Mouse (Mus musculus) kidney, embryonic 14.5 days (tissue): Measurements from ENCODE around the gene Ap1g1. TPM values are rescaled to one million over a fixed set of nuclear protein-coding genes. Genes with fewer than 3 reads are reported as not detected.

ENCODE experiments used
- ATAC-seq: fragments of 200-750 bp; cut with Nextera tagmentation; 2 replicates; pipeline ENCODE4 v1.8.0; 2017; ENCODE audit warnings: moderate number of reproducible peaks, mild to moderate bottlenecking, moderate TSS enrichment, moderate library complexity; ENCODE audit not compliant: low FRiP score, low TSS enrichment
- H3K27ac ChIP-seq: fragments of 300-500 bp; sonication (generic); 2 replicates; pipeline ENCODE4 v1.5.1; 2014; ENCODE audit warnings: low read depth, mild to moderate bottlenecking, low read length, moderate library complexity, mixed read lengths
- H3K27me3 ChIP-seq: fragments of 300-500 bp; sonication (generic); 2 replicates; pipeline ENCODE4 v1.6.1; 2014; ENCODE audit warnings: mild to moderate bottlenecking, low read length; ENCODE audit not compliant: control insufficient read depth, insufficient read depth
- H3K36me3 ChIP-seq: fragments of 300-500 bp; sonication (generic); 2 replicates; pipeline ENCODE4 v1.6.1; 2014; ENCODE audit warnings: low read length, mixed read lengths; ENCODE audit not compliant: control insufficient read depth, insufficient read depth
- H3K4me1 ChIP-seq: fragments of 300-500 bp; sonication (generic); 2 replicates; pipeline ENCODE4 v1.6.1; 2014; ENCODE audit warnings: low read length, mixed read lengths; ENCODE audit not compliant: control insufficient read depth, insufficient read depth
- H3K4me2 ChIP-seq: fragments of 300-500 bp; sonication (generic); replicated peaks from 2 replicates; pipeline ENCODE4 v1.6.1; 2014; ENCODE audit warnings: low read depth, mild to moderate bottlenecking, low read length
- H3K4me3 ChIP-seq: fragments of 300-500 bp; sonication (generic); 2 replicates; pipeline ENCODE4 v1.5.1; 2014; ENCODE audit warnings: mild to moderate bottlenecking, low read length
- H3K9ac ChIP-seq: fragments of 300-500 bp; sonication (generic); 2 replicates; pipeline ENCODE4 v1.6.1; 2014; ENCODE audit warnings: low read depth, mild to moderate bottlenecking, low read length, moderate library complexity
- H3K9me3 ChIP-seq: fragments of 300-500 bp; sonication (generic); 2 replicates; pipeline ENCODE4 v1.6.1; 2016; ENCODE audit warnings: low read length; ENCODE audit not compliant: control insufficient read depth
- WGBS: fragments of 180-500 bp; shearing (Covaris S2); extraction: QIAGEN DNeasy Blood & Tissue Kit; methylation state at CpG from one replicate; pipeline ENCODE4 v1.1.7; 2014; 5-methylcytosine and 5-hydroxymethylcytosine counted together
- polyA plus RNA-seq: library from polyadenylated mRNA; unstranded; fragments of >200 nt; fragmentation: Nextera tagmentation; extraction: Ambion mirVana; gene quantifications from 2 replicates; pipeline ENCODE4 v1.2.1, GENCODE M21; 2014

The Ap1g1 gene
- polyA plus RNA-seq, 1 experiment from 2014 or later = 38.8 TPM

GRCm38 (mm10) chr8:109890794-109891585 is 112.6 kb downstream of the Ap1g1 start:
- H3K27me3 ChIP-seq = no peaks in the 10 kb centered on the region
- H3K36me3 ChIP-seq = peaks cover 4% of the 10 kb centered on the region; the same call in 1 of the 2 replicates
- no peak overlapping the region for H3K4me3 ChIP-seq
- no peaks in the 10 kb centered on the region for H3K4me1 ChIP-seq
- H3K4me2 ChIP-seq = no peak overlapping the region
- no peaks in the 10 kb centered on the region for H3K9me3 ChIP-seq
- H3K27ac ChIP-seq = no peak overlapping the region
- WGBS = 95% methylated on average over 3 of the region's 3 CpGs
- ATAC-seq = no peak
- H3K9ac ChIP-seq = no peak overlapping the region

- no peaks in the 10 kb centered on the region for H3K27me3 ChIP-seq
- H3K9ac ChIP-seq = no peak overlapping the region
- no peaks in the 10 kb centered on the region for H3K4me1 ChIP-seq
- H3K27ac ChIP-seq = no peak overlapping the region
- H3K4me3 ChIP-seq = no peak overlapping the region
- no peaks in the 10 kb centered on the region for H3K9me3 ChIP-seq
- WGBS = 100% methylated on average over 1 of the region's 1 CpGs
- H3K4me2 ChIP-seq = no peak overlapping the region
- H3K36me3 ChIP-seq = peaks cover 4% of the 10 kb centered on the region; the same call in 1 of the 2 replicates
- no peak for ATAC-seq
These were observed 116.3 kb downstream of the Ap1g1 start for GRCm38 (mm10) chr8:109894636-109895035.

DNA sequence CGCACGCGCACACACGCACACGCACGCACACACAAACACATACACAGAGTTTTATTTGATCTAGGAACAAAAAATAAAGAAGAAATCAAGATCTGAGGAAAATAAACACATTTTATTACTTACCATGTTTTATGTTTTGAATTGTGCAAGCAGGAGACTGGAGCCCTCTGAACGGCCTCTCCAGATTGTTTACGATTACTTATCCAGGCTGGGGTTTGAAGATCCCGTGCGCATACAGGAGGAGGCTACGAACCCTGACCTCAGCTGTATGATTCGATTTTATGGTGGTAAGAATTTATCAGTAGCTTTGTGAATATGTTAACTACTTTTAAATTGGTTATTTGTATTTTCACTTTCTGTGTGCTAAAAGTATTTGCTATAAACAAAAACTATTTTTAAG is 117.0 kb downstream of the Ap1g1 start:
- Histone ChIP-seq H3K27me3 (no peaks in the 10 kb centered on the region), H3K4me2 (no peak overlapping the region), H3K9me3 (no peaks in the 10 kb centered on the region), H3K4me3 (no peak overlapping the region), H3K4me1 (no peaks in the 10 kb centered on the region), H3K36me3 (peaks cover 4% of the 10 kb centered on the region; the same call in 1 of the 2 replicates), H3K27ac (no peak overlapping the region), H3K9ac (no peak overlapping the region)
- 75% methylated on average over 12 of the region's 12 CpGs for WGBS
- no peak for ATAC-seq

GRCm38 (mm10) chr8:109902379-109902778 is 124.0 kb downstream of the Ap1g1 start:
- Histone ChIP-seq H3K4me1 (no peaks in the 10 kb centered on the region), H3K4me2 (no peak overlapping the region), H3K36me3 (peaks cover 7% of the 10 kb centered on the region; the same call in 1 of the 2 replicates), H3K27me3 (no peaks in the 10 kb centered on the region), H3K4me3 (no peak overlapping the region), H3K27ac (no peak overlapping the region), H3K9ac (no peak overlapping the region), H3K9me3 (no peaks in the 10 kb centered on the region)
- no peak for ATAC-seq

- Histone ChIP-seq H3K9ac (no peak overlapping the region), H3K4me1 (no peaks in the 10 kb centered on the region), H3K36me3 (peaks cover 21% of the 10 kb centered on the region; the same call in 1 of the 2 replicates), H3K27ac (no peak overlapping the region), H3K4me2 (no peak overlapping the region), H3K4me3 (no peak overlapping the region), H3K27me3 (no peaks in the 10 kb centered on the region), H3K9me3 (no peaks in the 10 kb centered on the region)
- WGBS = 91% methylated on average over 10 of the region's 10 CpGs
- no peak for ATAC-seq
These were observed 125.6 kb downstream of the Ap1g1 start for GRCm38 (mm10) chr8:109903909-109904469.

DNA sequence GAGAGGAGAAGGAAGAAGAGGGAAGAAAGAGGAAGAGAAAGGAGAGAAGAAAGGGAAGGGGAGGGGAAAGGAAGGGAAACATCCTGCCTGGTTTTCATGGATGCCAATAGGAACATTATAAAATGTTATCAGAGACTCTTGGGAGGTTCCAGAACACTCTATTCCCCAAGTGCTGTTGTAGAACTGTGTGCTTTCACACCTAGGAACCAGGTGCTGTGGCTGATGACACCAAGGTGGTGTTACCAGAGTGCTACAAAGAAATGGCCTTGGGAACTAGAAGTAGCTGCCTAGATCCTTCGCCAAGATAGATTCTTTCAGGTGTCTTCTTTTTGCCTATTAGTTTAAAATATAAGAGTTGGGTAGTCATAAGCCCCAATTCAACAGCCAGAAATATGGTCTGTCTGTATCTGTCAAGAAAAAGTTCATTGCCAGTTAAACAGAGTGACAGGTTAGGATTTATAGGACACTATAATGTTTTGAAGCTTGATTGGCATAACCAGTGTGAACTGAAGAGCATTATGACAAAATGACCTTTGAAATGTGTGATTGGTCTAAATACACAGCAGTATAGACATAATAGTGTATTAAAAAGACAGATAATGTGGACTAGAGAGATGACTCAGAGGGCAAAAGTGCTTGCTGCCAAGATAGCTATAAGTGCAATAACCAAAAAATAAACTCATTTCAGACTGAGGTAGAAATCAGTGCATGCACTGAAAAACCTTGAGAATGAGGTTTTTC is 126.7 kb downstream of the Ap1g1 start:
- H3K36me3 ChIP-seq = peaks cover 21% of the 10 kb centered on the region; the same call in 1 of the 2 replicates
- H3K27ac ChIP-seq = no peak overlapping the region
- H3K9ac ChIP-seq = no peak overlapping the region
- H3K4me2 ChIP-seq = no peak overlapping the region
- no peak for ATAC-seq
- H3K9me3 ChIP-seq = no peaks in the 10 kb centered on the region
- H3K27me3 ChIP-seq = no peaks in the 10 kb centered on the region
- 94% methylated on average over 1 of the region's 1 CpGs for WGBS
- no peak overlapping the region for H3K4me3 ChIP-seq
- H3K4me1 ChIP-seq = no peaks in the 10 kb centered on the region

DNA sequence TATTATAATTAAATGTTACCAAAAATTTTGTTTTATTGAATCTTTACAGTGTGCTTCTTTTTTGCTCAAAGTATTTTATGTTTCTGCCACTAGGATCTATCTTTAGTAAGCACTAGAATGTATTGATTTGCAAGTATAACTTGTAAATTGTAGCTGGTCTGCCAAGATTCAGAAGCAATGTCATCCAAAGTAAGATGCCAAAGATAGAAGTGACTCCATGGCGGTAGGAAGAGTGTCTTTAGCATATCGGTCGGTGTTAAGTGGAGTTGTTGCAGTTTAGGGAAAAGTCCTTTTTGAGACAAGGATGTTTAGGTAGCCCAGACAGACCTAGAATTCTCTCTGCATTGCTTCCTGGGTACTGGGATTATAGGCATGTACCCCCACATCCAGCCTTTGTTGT is 128.6 kb downstream of the Ap1g1 start:
- Histone ChIP-seq H3K36me3 (peaks cover 29% of the 10 kb centered on the region), H3K4me3 (no peak overlapping the region), H3K9ac (no peak overlapping the region), H3K27me3 (no peaks in the 10 kb centered on the region), H3K4me2 (no peak overlapping the region), H3K27ac (no peak overlapping the region), H3K9me3 (no peaks in the 10 kb centered on the region), H3K4me1 (no peaks in the 10 kb centered on the region)
- ATAC-seq = no peak
- WGBS = 98% methylated on average over 3 of the region's 3 CpGs

DNA sequence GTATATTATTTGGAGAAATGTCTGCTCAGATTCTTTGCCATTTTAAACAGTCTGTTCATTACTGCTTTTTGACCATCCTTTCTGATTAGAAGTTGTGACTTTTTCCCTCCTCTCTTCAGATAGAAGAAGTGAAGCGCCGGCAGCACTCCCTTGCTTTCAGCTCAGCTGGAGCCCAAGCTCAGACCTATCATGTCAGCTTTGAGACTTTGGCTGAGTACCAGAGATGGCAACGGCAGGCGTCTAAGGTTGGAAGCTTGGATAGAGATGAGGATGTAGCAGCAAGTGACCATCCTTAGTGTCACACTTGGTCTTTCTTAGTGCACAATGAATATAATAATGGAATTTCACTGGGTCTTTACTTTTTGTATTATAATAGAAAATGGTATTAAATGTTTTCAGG is 129.0 kb downstream of the Ap1g1 start:
- no peaks in the 10 kb centered on the region for H3K9me3 ChIP-seq
- H3K4me2 ChIP-seq = no peak overlapping the region
- no peaks in the 10 kb centered on the region for H3K27me3 ChIP-seq
- H3K27ac ChIP-seq = no peak overlapping the region
- no peak overlapping the region for H3K9ac ChIP-seq
- H3K4me3 ChIP-seq = no peak overlapping the region
- no peaks in the 10 kb centered on the region for H3K4me1 ChIP-seq
- 95% methylated on average over 4 of the region's 4 CpGs for WGBS
- ATAC-seq = no peak
- peaks cover 33% of the 10 kb centered on the region for H3K36me3 ChIP-seq
